Mouse (Mus musculus) intestine, embryonic 15.5 days (tissue): ENCODE measurements around the gene Tgoln1. TPM values are rescaled to one million over a fixed set of nuclear protein-coding genes. Genes with fewer than 3 reads are reported as not detected.

Source experiments
- ATAC-seq: fragments of 200-750 bp; cut with Nextera tagmentation; 2 replicates; pipeline ENCODE4 v1.8.0; 2017; ENCODE audit warnings: moderate TSS enrichment, moderate library complexity
- H3K27ac ChIP-seq: fragments of 300-500 bp; sonication (generic); 2 replicates; pipeline ENCODE4 v1.5.1; 2015; ENCODE audit warnings: mild to moderate bottlenecking, inconsistent platforms
- H3K27me3 ChIP-seq: fragments of 300-500 bp; sonication (generic); replicated peaks from 2 replicates; pipeline ENCODE4 v1.6.1; 2015; ENCODE audit warnings: inconsistent platforms
- H3K36me3 ChIP-seq: fragments of 300-500 bp; sonication (generic); 2 replicates; pipeline ENCODE4 v1.6.1; 2015; ENCODE audit warnings: inconsistent platforms
- H3K4me1 ChIP-seq: fragments of 300-500 bp; sonication (generic); replicated peaks from 2 replicates; pipeline ENCODE4 v1.6.1; 2015; ENCODE audit warnings: inconsistent platforms
- H3K4me2 ChIP-seq: fragments of 300-500 bp; sonication (generic); replicated peaks from 2 replicates; pipeline ENCODE4 v1.6.1; 2015; ENCODE audit warnings: mild to moderate bottlenecking, inconsistent platforms
- H3K4me3 ChIP-seq: fragments of 300-500 bp; sonication (generic); replicated peaks from 2 replicates; pipeline ENCODE4 v1.5.1; 2015; ENCODE audit warnings: inconsistent platforms
- H3K9ac ChIP-seq: fragments of 300-500 bp; sonication (generic); 2 replicates; pipeline ENCODE4 v1.6.1; 2015; ENCODE audit warnings: inconsistent platforms
- H3K9me3 ChIP-seq: fragments of 300-500 bp; sonication (generic); 2 replicates; pipeline ENCODE4 v1.6.1; 2016; ENCODE audit warnings: inconsistent platforms
- WGBS: fragments of 180-500 bp; shearing (Covaris S2); methylation state at CpG from one replicate; pipeline ENCODE4 v1.1.7; 2015; 5-methylcytosine and 5-hydroxymethylcytosine counted together
- polyA plus RNA-seq: library from polyadenylated mRNA; unstranded; fragments of >200 nt; fragmentation: Nextera tagmentation; extraction: Ambion mirVana; gene quantifications from 2 replicates; pipeline ENCODE4 v1.2.1, GENCODE M21; 2015

Gene Tgoln1
- polyA plus RNA-seq, 1 experiment from 2014 or later: 43.3 TPM

- no peak for ATAC-seq
- Histone ChIP-seq H3K4me1 (no peaks in the 10 kb centered on the region), H3K4me3 (no peak overlapping the region), H3K27me3 (no peaks in the 10 kb centered on the region), H3K36me3 (peaks cover 12% of the 10 kb centered on the region; the same call in 1 of the 2 replicates), H3K4me2 (no peak overlapping the region), H3K9me3 (no peaks in the 10 kb centered on the region), H3K9ac (no peak overlapping the region), H3K27ac (no peak overlapping the region)
- whole genome bisulfite sequencing: 77% methylated on average over 7 of the region's 7 CpGs
Observed at GRCm38 (mm10) chr6:72626391-72626790, 9.6 kb upstream of the Tgoln1 start.

- Histone ChIP-seq H3K27me3 (no peaks in the 10 kb centered on the region), H3K36me3 (peaks cover 4% of the 10 kb centered on the region; the same call in 1 of the 2 replicates), H3K9ac (no peak overlapping the region), H3K4me3 (no peak overlapping the region), H3K27ac (no peak overlapping the region), H3K4me2 (no peak overlapping the region), H3K4me1 (0 out of 2 replicates have a peak, but pooled peaks cover 7% of the 10 kb centered on the region), H3K9me3 (no peaks in the 10 kb centered on the region)
- ATAC-seq: no peak
- 79% methylated on average over 8 of the region's 8 CpGs for WGBS
Observed at GRCm38 (mm10) chr6:72623661-72624402, 7.0 kb upstream of the Tgoln1 start.

GRCm38 (mm10) chr6:72622917-72623316 is 6.1 kb upstream of the Tgoln1 start:
- no peak overlapping the region for H3K27ac ChIP-seq
- peaks cover 4% of the 10 kb centered on the region; the same call in 1 of the 2 replicates for H3K36me3 ChIP-seq
- 49% methylated on average over 3 of the region's 3 CpGs for WGBS
- H3K9ac ChIP-seq: no peak overlapping the region
- 0 out of 2 replicates have a peak, but pooled peaks cover 7% of the 10 kb centered on the region for H3K4me1 ChIP-seq
- no peak for ATAC-seq
- no peak overlapping the region for H3K4me2 ChIP-seq
- H3K9me3 ChIP-seq: no peaks in the 10 kb centered on the region
- no peaks in the 10 kb centered on the region for H3K27me3 ChIP-seq
- no peak overlapping the region for H3K4me3 ChIP-seq

GRCm38 (mm10) chr6:72620920-72621319 is 4.1 kb upstream of the Tgoln1 start:
- H3K27ac ChIP-seq: no peak overlapping the region
- H3K27me3 ChIP-seq: no peaks in the 10 kb centered on the region
- H3K9me3 ChIP-seq: no peaks in the 10 kb centered on the region
- H3K9ac ChIP-seq: no peak overlapping the region
- H3K36me3 ChIP-seq: no peaks in the 10 kb centered on the region
- WGBS: 63% methylated on average over 5 of the region's 5 CpGs
- no peak overlapping the region for H3K4me3 ChIP-seq
- ATAC-seq: no peak
- H3K4me2 ChIP-seq: no peak overlapping the region
- H3K4me1 ChIP-seq: 0 out of 2 replicates have a peak, but pooled peaks cover 7% of the 10 kb centered on the region

GRCm38 (mm10) chr6:72619734-72620532 is 3.1 kb upstream of the Tgoln1 start:
- Histone ChIP-seq H3K9ac (no peak overlapping the region), H3K27me3 (no peaks in the 10 kb centered on the region), H3K9me3 (no peaks in the 10 kb centered on the region), H3K4me1 (peaks cover 16% of the 10 kb centered on the region; the same call in 1 of the 2 replicates), H3K4me2 (peak overlapping the region; percentile 43), H3K4me3 (no peak overlapping the region), H3K36me3 (no peaks in the 10 kb centered on the region), H3K27ac (peak overlapping the region; percentile 80)
- 26% methylated on average over 12 of the region's 12 CpGs for WGBS
- peak; percentile 62 for ATAC-seq

- Histone ChIP-seq H3K9ac (peak overlapping the region; percentile 81), H3K27ac (no peak overlapping the region), H3K27me3 (no peaks in the 10 kb centered on the region), H3K9me3 (no peaks in the 10 kb centered on the region), H3K4me3 (peak overlapping the region; percentile 72), H3K36me3 (peaks cover 14% of the 10 kb centered on the region), H3K4me2 (peak overlapping the region; percentile 86), H3K4me1 (peaks cover 24% of the 10 kb centered on the region)
- WGBS: 23% methylated on average over 25 of the region's 25 CpGs
- ATAC-seq: peak; percentile 2; the same call in 1 of the 2 replicates
Observed at GRCm38 (mm10) chr6:72615561-72616375, 1.0 kb downstream of the Tgoln1 start.

GRCm38 (mm10) chr6:72615151-72615550 is 1.6 kb downstream of the Tgoln1 start:
- ATAC-seq: no peak
- no peak overlapping the region for H3K27ac ChIP-seq
- H3K9ac ChIP-seq: peak overlapping the region; percentile 81
- H3K4me3 ChIP-seq: peak overlapping the region; percentile 72
- WGBS: 48% methylated on average over 2 of the region's 2 CpGs
- H3K27me3 ChIP-seq: no peaks in the 10 kb centered on the region
- peaks cover 19% of the 10 kb centered on the region for H3K36me3 ChIP-seq
- H3K4me2 ChIP-seq: peak overlapping the region; percentile 86
- H3K9me3 ChIP-seq: no peaks in the 10 kb centered on the region
- peaks cover 21% of the 10 kb centered on the region for H3K4me1 ChIP-seq

- Histone ChIP-seq H3K4me2 (no peak overlapping the region), H3K36me3 (peaks cover 41% of the 10 kb centered on the region)
Observed at GRCm38 (mm10) chr6:72610261-72610660, 6.5 kb downstream of the Tgoln1 start.

GRCm38 (mm10) chr6:72608662-72609184 is 8.1 kb downstream of the Tgoln1 start:
- no peak overlapping the region for H3K4me3 ChIP-seq
- WGBS: 89% methylated on average over 4 of the region's 4 CpGs
- H3K4me2 ChIP-seq: no peak overlapping the region
- H3K9me3 ChIP-seq: no peaks in the 10 kb centered on the region
- no peak overlapping the region for H3K27ac ChIP-seq
- no peak for ATAC-seq
- H3K9ac ChIP-seq: no peak overlapping the region
- no peaks in the 10 kb centered on the region for H3K4me1 ChIP-seq
- peaks cover 41% of the 10 kb centered on the region for H3K36me3 ChIP-seq
- no peaks in the 10 kb centered on the region for H3K27me3 ChIP-seq

More at GRCm38 (mm10) chr6:72610261-72610660, 6.5 kb downstream of the Tgoln1 start:
- peaks cover 11% of the 10 kb centered on the region for H3K4me1 ChIP-seq
- ATAC-seq: no peak
- 74% methylated on average over 4 of the region's 4 CpGs for WGBS
- H3K27me3 ChIP-seq: no peaks in the 10 kb centered on the region
- no peak overlapping the region for H3K4me3 ChIP-seq
- no peaks in the 10 kb centered on the region for H3K9me3 ChIP-seq
- no peak overlapping the region for H3K27ac ChIP-seq
- H3K9ac ChIP-seq: no peak overlapping the region

- H3K36me3 ChIP-seq: peaks cover 36% of the 10 kb centered on the region
- H3K4me1 ChIP-seq: no peaks in the 10 kb centered on the region
- no peak overlapping the region for H3K4me2 ChIP-seq
- no peak overlapping the region for H3K4me3 ChIP-seq
- no peak overlapping the region for H3K27ac ChIP-seq
- H3K9me3 ChIP-seq: no peaks in the 10 kb centered on the region
- H3K27me3 ChIP-seq: no peaks in the 10 kb centered on the region
- H3K9ac ChIP-seq: no peak overlapping the region
- WGBS: 84% methylated on average over 5 of the region's 5 CpGs
- ATAC-seq: no peak
Observed at GRCm38 (mm10) chr6:72607676-72608075, 9.1 kb downstream of the Tgoln1 start.

GRCm38 (mm10) chr6:72607060-72607459 is 9.7 kb downstream of the Tgoln1 start:
- no peak overlapping the region for H3K4me3 ChIP-seq
- H3K4me2 ChIP-seq: no peak overlapping the region
- H3K9me3 ChIP-seq: no peaks in the 10 kb centered on the region
- H3K36me3 ChIP-seq: peaks cover 36% of the 10 kb centered on the region
- WGBS: 80% methylated on average over 4 of the region's 4 CpGs
- H3K27ac ChIP-seq: no peak overlapping the region
- no peaks in the 10 kb centered on the region for H3K4me1 ChIP-seq
- no peaks in the 10 kb centered on the region for H3K27me3 ChIP-seq
- H3K9ac ChIP-seq: no peak overlapping the region
- no peak for ATAC-seq
